Mouse (Mus musculus) liver, embryonic 18 days (tissue): ENCODE results near the gene Ugt1a9. TPM values are rescaled to one million over a fixed set of nuclear protein-coding genes. Genes with fewer than 3 reads are reported as not detected.

Experiments used
- polyA plus RNA-seq: library from polyadenylated mRNA; depleted of rRNA; stranded (reverse); fragments of >200 nt; gene quantifications from 2 replicates; pipeline ENCODE4 v1.2.3, GENCODE M21; 2012; rRNA removed

Gene Ugt1a9
- polyA plus RNA-seq, result 0.25 and 0.28 TPM in 2 replicates

GRCm38 (mm10) chr1:88070495-88070894 lies at the start of gene Ugt1a9:
TSS of gene Ugt1a9 (plus strand) at chr1:88070800.

GRCm38 (mm10) chr1:88055088-88055487 lies 15.5 kb upstream of the Ugt1a9 start, which contains the start of gene Ugt1a10:
TSS of gene Ugt1a10 (plus strand) at chr1:88055388.

GRCm38 (mm10) chr1:88087513-88087912 lies 16.9 kb downstream of the Ugt1a9 start, which contains the start of gene Ugt1a8:
TSS of gene Ugt1a8 (plus strand) at chr1:88087813.

GRCm38 (mm10) chr1:88094941-88095492 lies 24.4 kb downstream of the Ugt1a9 start, which contains the start of gene Ugt1a7c:
TSS of gene Ugt1a7c (plus strand) at chr1:88095062.

GRCm38 (mm10) chr1:88103019-88103418 lies 32.4 kb downstream of the Ugt1a9 start, which contains the start of gene Ugt1a6b:
TSS of gene Ugt1a6b (plus strand) at chr1:88103252.

GRCm38 (mm10) chr1:88134457-88135011 lies 63.9 kb downstream of the Ugt1a9 start, which contains the start of gene Ugt1a6a:
TSS of gene Ugt1a6a (plus strand) at chr1:88134809.

GRCm38 (mm10) chr1:88165711-88166110 lies 95.1 kb downstream of the Ugt1a9 start, which contains the start of gene Ugt1a5:
TSS of gene Ugt1a5 (plus strand) at chr1:88166012.

GRCm38 (mm10) chr1:88200456-88200855 lies 129.9 kb downstream of the Ugt1a9 start, which contains the start of gene Ugt1a2:
TSS of gene Ugt1a2 (plus strand) at chr1:88200601.

GRCm38 (mm10) chr1:88205294-88205922 lies 134.8 kb downstream of the Ugt1a9 start, which contains the start of gene Dnajb3:
TSS of gene Dnajb3 (minus strand) at chr1:88205782.

GRCm38 (mm10) chr1:88211812-88212211 lies 141.2 kb downstream of the Ugt1a9 start, which contains the start of gene Ugt1a1:
TSS of gene Ugt1a1 (plus strand) at chr1:88211959.

GRCm38 (mm10) chr1:88226670-88227379 lies 156.2 kb downstream of the Ugt1a9 start, which contains the start of gene Mroh2a:
TSS of gene Mroh2a (plus strand) at chr1:88226986.

Other genes starting within 250 kb of the Ugt1a9 start
- 11.8 and 13.1 TPM in 2 replicates for gene Dgkd, start 217.5 kb upstream of the Ugt1a9 start, polyA plus RNA-seq
- gene Usp40, start 62.2 kb upstream of the Ugt1a9 start, polyA plus RNA-seq, result 9.2 and 10.4 TPM in 2 replicates
- gene Ugt1a10, start 15.4 kb upstream of the Ugt1a9 start, polyA plus RNA-seq, result 0.07 and 0.12 TPM in 2 replicates
- gene Ugt1a8, start 17.0 kb downstream of the Ugt1a9 start, polyA plus RNA-seq, result 0.01 and 0.02 TPM in 2 replicates
- 2.7 and 3.7 TPM in 2 replicates for gene Ugt1a7c, start 24.3 kb downstream of the Ugt1a9 start, polyA plus RNA-seq
- 17.5 and 23.6 TPM in 2 replicates for gene Ugt1a6b, start 32.5 kb downstream of the Ugt1a9 start, polyA plus RNA-seq
- gene Ugt1a6a, start 64.0 kb downstream of the Ugt1a9 start, polyA plus RNA-seq, result 20.2 and 26.6 TPM in 2 replicates
- 0.37 and 0.50 TPM in 2 replicates for gene Ugt1a5, start 95.2 kb downstream of the Ugt1a9 start, polyA plus RNA-seq
- gene Ugt1a2, start 129.8 kb downstream of the Ugt1a9 start, polyA plus RNA-seq, result 0.06 and 0.12 TPM in 2 replicates
- 3.4 and 4.7 TPM in 2 replicates for gene Dnajb3, start 135.0 kb downstream of the Ugt1a9 start, polyA plus RNA-seq
- gene Ugt1a1, start 141.2 kb downstream of the Ugt1a9 start, polyA plus RNA-seq, result 78.8 and 129 TPM in 2 replicates
- gene Mroh2a, start 156.2 kb downstream of the Ugt1a9 start, polyA plus RNA-seq, result 3.6 and 4.9 TPM in 2 replicates
- gene Hjurp, start 206.8 kb downstream of the Ugt1a9 start, polyA plus RNA-seq, result 54.5 and 64.0 TPM in 2 replicates
- not detected in 2 replicates for gene Trpm8, start 206.9 kb downstream of the Ugt1a9 start, polyA plus RNA-seq